Mouse (Mus musculus) fibroblast of lung, adult 2 months (primary cell): Measurements from ENCODE around the gene Gm28845.

Experiments used
- DNase-seq: peaks from one replicate; pipeline ENCODE4 v3.0.0-alpha.2; 2011; ENCODE audit warnings: low read depth

The Gm28845 gene

DNA sequence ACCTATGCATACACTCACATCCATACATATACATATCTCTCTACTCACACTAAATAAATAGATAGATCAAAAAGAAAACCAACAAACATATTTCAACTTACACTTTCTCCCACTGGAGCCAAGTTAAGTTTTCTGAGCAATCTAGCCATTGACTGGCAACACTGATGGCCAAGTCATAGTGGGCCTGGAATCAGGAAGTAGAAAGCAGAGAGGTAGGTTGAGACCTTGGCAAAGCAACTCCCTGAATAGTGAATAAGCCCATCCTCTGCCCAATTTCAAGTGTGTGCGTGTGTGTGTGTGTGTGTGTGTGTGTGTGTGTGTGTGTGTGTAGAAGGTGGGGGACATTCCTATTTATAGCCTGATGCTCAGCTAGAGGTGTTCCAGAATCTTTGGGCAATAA is at the start of gene Gm28845:
Gene Gm28845 (minus strand): TSS at position 121 of the 400 bp plus-strand sequence.
- DNase-seq: no peak

DNA sequence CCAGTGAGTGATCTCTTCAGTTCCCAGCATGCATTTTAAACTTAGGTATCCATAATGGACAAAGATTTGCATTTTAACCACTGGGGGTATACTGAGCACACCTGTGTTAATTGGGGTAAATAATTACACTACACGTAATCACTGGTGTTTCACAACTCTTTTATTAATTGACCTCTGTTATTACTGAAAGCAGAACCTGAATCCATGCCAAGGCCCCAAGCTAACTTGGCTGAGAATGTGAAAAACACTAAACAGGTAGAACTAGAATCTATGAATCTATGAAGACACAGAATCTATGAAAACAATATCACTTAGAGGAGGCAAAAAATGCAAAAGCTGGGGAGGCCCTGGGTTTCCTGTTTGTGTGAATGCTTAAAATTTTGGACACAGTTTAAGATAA is 48.1 kb upstream of the Gm28845 start:
- DNase-seq: no peak

DNA sequence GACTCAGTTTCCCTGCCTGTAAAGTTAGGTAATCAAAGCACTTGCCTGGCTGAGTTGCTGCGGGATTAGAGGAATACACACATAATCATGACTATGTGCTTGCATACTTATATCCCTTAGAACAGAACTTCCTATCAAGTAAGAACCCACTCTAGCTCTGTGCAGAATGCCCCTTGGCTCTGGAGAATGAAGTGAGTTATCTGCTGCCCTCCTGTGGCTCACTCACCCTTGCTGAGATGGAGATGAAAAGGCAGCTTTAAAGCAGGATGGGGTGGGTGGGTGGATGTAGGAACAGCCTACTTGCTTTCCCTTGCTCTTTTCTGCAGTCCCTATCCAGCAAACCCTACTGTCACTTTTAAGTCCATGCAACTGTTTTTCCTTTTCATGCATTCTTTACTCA is 42.9 kb upstream of the Gm28845 start:
- no peak for DNase-seq

DNA sequence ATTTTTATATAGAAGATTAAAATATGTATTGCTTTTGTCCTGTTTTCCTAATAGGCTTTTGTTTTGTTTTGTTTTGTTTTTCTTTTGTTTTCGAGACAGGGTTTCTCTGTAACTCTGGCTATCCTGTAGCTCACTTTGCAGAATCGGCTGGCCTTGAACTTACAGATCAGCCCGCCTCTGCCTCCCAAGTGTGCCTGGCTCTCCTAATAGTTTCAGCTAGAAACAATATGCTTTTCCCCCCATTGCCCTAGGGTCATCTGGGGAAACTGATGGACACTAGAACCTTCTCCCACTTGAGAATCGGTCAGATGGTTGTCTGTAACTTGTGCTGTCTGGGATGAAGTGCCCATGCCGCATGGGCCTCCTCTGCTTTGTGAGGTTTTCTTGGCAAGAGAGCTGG is 36.8 kb upstream of the Gm28845 start:
- DNase-seq: no peak

DNA sequence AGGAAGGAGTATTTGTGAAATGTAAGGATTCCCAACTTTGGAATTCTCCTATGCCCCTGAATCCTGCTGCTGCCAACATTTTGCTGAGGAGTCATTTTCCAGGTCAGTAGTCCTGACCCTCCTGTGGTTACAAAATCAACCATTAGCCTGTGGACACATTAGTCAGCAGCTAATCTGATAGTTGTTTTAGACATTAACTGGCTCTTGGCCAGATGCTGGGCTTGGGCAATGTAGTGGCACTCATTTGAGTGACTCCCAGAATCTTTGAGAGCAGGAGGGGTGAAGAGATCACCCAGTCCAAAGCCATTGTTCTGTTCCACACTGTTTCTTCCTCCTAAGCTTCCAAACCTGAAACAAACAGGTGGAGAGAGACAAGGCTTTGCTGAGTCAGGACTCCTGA is 35.5 kb upstream of the Gm28845 start:
- DNase-seq: peak; percentile 26

DNA sequence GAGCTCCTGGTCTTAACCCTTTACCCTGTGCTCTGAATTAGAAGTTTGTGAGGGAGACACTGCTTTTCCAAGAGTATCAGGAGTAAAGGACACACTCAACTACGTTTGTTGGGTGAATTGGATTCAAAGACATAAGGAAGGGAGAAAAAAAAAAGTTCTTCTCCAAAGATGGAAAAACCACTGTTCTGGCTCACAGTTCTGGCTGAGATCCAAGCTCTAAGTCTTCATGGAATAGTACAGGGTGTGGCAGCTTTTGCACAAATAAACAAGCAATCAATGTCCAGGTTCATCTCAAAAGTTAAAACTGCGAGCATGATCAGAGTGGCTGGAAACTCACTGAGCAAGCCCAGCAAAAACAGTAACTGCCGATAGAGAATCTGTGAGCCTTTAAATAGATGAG is 28.6 kb upstream of the Gm28845 start:
- DNase-seq: no peak

DNA sequence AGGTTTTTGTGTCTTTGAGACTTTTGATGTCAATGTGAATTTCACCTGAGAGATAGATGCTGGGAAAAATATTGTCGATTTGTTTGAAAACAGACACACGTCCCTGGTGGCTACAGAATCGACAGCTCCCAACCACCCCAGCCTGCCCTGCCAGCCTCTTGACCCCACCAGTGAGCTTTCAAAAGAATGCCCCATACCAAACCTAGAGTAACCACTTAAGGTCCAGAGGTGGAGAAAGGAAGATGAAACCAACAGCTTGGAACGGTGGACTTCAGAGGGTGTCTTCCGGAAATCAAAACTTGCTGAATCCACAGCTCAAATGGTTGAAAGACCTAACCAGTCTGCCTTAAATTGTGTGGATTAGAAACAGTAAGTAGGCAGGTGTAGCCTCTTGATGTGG is 28.0 kb upstream of the Gm28845 start:
- DNase-seq: no peak

DNA sequence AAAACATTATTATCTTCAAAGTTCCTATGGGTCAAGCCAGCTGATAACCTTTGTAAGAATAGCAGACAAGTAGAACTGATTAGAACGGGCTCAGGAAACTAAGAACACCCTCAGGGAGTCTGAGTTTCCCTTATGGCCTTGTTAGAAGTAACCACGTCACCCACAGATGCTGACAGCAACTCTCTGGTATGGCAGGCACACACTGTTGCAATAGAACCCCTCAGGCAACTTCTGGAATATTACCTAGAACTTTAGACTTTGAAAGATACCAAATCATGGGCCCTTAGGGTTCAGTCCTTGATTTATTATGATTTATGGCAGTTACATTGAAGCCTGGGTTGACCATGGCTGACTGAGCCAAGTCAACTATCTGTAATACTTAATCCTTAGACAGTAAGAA is 27.2 kb upstream of the Gm28845 start:
- no peak for DNase-seq

DNA sequence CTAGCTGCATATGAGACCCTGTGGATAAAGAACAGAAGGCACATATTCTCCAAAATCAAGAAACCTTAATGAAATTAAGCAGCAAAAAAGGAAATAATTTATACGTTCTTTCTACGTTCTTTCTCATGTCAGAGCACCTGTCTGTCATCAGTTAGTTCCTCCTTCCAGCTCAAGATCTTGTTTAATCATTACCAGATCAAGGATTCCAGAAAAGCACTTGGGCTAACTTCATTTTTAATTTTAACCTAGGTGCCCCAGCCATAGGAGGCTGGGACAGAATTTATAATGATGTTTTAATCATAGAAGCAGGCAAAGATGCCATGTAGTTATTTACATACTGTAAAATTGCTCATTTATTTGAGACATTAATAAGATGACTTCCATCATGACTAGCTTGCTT is 25.4 kb upstream of the Gm28845 start:
- no peak for DNase-seq

DNA sequence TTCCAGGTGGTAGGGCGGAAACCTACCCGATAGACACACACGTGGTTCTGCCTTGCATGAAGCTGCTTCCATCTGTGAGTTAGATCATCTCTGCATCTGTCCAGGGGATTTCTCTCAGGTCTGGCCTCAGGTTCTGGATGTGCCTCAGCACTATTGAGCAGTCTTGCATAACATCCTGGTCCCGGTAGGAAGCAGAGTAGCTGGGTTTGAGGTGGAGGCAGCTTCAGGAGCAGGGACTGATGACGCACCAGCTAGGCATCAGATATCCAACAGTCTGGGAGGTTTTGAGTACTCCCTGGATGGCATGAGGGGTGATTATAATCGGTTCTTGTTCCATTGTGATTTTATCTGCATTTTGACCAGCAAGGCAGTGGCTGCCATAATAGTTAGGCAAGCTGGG is 18.2 kb upstream of the Gm28845 start:
- no peak for DNase-seq

DNA sequence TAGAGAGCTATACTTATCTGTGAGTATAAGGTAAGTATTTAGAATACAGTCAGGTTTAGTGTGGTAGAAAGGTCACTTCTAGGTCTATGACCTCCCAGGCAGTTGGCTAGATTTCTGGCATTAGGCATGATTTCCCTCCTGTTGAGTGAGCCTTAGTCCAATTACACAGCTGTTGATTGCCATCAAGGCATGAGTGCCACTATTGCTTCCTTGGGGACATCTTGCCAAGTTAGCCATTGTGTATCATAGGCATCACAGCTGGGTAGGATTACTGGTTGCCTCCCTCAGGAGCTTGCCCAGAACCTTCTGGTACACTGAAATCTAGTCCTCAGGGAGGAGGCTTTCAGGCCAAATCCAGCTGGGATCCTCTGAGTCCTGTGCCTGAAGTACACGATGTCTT is 13.5 kb upstream of the Gm28845 start:
- DNase-seq: no peak

DNA sequence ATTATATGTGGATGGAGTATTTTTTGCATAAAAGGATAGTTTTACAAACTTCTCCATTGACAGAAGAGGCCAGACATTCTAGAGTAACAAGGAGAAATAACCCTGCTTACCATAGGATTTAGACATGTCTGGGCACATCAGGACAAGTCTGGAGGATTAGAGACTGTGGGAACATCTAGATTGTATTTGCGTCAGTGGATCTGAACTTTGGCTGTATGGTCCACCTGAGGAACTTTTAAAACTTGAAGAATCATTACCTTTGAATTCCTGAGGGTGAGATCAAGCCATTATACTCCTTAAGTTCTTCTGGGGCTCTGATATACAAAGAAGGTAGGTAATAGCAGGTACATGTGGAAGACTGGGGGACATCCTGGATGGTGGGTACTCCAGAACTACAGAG is 12.3 kb upstream of the Gm28845 start:
- DNase-seq: no peak

DNA sequence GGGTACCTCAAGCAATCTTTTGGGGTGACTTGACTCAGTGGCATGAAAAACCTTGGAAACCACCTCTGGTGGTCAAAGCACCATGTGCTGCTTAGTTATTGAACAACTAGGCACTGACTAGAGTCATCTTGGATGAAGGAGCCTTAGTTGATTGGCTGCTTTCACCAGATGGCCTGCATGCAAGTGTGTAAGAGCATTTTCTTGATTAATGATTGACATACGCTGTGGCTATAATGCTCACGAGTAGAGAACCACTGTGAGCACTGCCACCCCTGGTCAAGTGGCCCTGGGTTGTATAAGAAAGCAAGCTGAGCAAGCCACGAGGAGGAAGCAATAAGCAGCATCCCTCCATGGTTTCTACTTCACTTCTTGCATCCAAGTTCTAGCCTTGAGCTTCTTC is 10.9 kb upstream of the Gm28845 start:
- no peak for DNase-seq

DNA sequence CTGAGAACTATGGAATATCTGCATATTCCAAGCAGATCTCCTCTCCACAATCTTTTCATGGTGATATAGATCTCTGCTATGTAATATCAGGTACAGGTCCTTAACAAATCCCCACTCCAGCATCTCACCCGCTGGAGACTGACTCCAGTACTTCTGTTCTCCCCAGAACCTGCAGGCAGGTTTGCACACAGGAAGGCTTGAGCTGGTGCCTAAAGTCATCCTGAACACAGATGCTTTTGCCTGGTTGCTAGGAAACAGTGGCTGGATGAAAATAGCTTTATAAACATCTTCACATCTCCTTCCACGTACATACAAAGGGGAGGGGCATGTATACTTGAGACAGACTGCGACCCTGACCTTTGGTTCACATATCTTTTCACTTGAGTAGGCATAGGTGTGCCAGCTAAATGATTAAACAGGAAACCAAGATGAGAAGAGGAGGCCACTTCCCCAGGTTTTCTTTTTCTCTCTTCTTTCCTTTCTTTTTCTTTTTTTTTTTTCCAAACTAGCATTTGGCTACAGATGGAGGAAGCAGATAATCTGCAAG is 10.3 kb upstream of the Gm28845 start:
- DNase-seq: no peak

DNA sequence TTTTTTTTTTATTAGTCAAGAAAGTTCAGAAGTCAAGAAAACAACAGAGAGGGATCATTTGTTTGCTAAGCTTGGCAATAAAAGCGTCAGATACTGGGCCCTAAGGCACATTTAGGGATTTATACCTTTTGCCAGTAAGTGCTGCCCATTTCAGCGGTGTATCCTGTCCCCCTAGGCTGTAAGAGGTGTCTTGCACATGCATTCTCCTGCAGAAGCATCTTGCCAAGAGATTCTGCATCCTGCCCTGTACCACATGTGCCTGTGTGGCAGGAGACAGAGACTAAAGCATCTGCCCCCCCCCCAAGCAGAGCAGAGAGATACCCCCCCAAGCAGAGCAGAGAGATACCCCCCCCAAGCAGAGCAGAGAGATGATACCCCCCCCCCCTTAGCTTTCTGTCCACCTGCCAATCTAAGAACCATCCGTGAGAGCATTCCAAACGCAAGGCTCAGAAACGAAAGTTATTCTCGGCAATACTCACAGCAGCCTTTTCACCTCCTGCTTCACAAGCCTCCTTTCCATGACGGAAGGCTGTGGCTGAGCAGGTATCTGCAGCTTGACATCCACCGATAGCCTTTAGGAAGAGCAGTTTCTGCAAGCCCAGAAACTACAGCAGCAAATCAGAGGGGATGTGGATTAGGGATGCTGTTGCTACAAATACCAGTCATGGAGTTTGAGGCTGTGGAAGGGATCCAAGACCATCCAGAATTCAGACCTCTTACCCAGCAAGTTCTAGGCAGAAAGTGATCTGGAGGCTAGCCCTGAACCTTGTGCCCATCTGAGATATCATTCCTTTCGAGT is 3.4 kb upstream of the Gm28845 start, which contains the start of gene D630023F18Rik:
Gene D630023F18Rik (minus strand): TSS at position 641 of the 799 bp plus-strand sequence.
- no peak for DNase-seq

DNA sequence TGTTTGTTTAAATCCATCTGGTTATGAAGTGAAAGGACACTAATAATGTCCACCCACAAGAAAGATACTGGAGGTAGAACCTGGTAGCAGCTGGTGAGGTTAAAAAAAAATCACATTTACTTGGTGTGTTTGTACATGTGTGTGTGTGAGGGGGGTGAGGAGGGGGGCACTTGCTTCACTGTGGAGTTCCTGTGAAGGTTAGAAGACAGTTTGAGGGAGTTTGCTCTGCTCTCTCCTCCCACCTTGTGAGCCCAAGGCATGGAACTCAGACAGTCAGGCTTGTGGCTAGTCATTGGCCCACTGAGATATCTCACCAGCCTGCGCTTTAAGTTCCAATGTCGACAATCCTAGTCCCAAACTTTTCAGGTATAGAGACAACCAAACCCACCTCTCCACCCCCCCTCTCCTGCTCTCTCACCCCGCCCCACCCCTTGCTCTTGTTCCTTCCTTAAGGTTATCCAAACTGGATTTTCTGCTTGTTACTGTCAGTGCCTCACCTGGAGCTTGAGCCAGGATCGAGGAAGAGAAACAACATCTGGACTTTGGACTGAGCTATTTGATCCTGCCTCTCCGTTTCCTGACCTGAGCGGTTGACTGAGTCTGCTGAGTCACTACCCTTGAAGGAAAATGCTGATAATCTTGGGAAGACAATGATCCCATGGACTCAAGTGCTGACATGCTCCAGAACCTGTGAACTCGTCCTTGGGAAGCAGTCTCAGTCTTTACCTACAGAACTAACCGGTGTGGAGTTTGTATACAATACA is 1.0 kb downstream of the Gm28845 start:
- DNase-seq: no peak

DNA sequence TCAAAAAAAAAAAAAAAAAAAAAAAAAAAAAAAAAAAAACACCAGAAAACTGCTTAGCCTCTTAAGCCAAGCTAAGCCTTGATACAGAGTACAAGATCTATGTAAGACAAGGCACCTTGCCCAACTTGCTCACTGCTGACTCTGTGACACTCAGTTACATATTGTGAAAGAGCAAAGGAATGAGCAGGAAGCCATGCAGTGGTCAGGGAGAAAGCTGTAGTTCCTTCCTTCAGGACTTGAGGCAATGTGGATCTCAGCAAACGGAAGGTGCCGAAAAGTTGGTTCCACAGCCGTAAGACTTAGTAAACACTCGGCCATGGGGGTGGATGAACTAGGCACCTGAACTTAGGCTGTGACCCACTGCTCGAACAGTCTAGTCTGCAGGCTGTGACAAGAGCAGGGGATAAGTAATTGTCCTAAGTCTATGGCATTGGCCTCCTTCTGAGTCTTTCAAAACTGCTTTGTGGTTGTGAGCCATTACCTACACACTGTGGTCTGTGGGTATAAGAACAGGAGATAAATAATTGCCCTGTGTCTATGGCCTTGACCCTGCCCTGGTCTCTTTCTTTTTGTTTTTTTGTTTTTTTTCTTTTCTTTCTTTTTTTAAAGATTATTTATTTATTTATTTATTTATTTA is 5.7 kb downstream of the Gm28845 start:
- no peak for DNase-seq

DNA sequence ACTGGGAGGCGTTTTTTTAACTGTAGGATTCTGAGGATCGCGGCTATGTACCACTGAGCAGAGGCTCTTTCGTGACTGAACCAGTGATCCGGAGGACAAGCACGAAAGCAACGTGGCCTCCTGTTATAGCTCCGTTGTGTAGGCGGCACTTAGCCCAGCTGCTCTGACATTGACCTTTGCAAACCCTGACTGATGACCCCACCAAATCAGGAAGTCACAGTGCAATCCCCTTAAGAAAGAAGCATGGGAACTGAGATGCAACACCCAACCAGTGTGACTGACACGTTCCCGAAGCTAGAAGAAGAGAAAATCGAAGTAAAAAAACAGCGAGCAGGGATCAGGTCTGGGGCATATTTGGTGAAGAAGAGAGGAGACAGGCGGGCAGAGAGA is 6.6 kb downstream of the Gm28845 start:
- no peak for DNase-seq

DNA sequence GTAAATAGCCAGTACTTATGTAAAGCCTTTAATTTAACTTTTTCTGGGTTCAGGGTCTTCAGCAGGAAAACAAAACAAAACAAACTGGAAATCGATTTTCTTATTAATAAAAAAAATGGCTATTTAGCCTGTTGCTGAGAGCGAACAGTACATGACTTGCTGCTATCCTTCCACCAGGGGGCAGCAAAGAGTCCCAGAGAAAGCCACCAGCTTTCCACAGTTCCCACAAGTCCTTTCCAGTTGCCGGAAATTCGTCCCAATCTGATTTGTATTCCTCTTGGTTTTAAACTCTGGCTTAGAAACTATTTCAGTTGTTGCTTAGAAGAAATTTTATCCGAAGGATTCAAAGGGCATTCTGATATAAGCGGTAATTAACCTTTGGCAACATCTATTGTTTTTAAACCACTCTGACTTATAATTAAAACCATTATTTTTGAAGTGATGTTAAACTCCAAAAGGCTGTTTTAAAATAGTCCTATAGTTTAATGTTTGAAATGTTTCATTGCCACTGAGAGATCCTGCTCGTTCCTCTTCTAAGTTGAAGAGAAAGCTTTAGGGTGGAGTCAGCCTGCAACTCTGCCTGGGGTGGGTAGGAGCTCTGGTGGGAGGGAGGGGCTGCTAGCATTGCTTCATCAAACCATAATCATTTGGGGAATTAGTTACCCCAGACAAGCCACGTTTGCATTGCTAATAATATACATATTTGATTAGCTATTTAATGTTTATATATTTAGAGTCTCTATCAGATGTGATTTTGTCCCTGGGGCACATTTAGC is 7.1 kb downstream of the Gm28845 start:
- DNase-seq: peak; percentile 75

DNA sequence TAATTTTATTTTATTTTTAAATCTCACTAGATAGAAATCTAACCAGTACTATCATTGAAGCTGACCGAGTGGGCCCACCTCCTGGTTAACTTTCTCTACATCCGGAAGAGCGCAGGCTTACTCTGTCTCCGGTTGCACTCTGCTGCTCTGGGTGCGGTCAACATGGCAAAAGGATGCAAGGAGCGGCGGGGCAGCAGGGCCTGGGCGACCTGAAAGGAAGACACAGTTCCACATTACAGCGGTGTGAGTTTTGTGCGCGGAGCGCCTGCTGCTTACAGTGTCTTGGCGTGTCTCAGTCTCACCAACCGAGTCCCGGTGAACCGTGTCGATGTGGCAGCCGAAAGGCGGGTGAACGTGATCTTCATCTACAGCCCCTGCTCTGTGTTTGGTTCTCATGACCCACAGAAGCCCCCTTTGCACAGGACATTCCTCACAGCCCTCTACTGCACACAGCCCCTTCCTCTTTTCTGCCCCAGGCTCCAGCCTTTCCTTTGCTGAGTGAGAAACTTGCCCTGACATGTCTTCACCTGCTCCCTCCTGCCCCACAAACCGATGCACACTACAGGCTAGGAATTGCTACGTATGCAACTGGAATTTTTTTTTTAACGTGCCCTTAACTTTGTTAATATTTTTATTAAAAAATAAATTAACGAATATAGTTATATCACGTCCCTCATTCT is 9.5 kb downstream of the Gm28845 start:
- DNase-seq: no peak

DNA sequence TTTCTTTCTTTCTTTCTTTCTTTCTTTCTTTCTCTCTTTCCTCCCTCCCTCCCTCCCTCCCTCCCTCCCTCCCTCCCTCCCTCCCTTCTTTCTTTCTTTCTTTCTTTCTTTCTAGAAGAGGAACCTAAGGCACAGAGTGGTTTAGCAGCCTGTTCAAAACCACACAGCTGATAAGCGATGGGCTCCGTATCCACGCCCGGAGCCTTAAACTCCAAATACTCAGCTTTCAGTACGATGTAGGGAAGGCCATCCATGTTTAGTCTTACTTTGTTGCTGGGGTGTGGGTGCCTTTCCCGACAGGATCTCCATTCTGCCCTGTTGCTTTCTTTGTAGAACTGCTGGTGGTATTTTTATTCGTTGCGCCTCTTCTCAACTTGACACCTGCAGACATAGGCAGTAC is 10.2 kb downstream of the Gm28845 start:
- no peak for DNase-seq
